Mouse (Mus musculus) ES-E14 (cell line): ENCODE results near the gene C7.

ENCODE experiments used
- CHD2 ChIP-seq: IDR thresholded peaks from 2 replicates; pipeline ENCODE4 v1.6.1; 2014; ENCODE audit warnings: mild to moderate bottlenecking, low read depth, low read length, inconsistent platforms
- HCFC1 ChIP-seq: IDR thresholded peaks from 2 replicates; pipeline ENCODE4 v1.6.1; 2012; ENCODE audit warnings: low read length, inconsistent platforms, borderline replicate concordance; ENCODE audit not compliant: insufficient read depth
- MAFK ChIP-seq: IDR thresholded peaks from 2 replicates; pipeline ENCODE4 v1.6.1; 2014; ENCODE audit warnings: mild to moderate bottlenecking, low read depth, low read length, inconsistent platforms; ENCODE audit not compliant: insufficient read depth

GRCm38 (mm10) chr15:5063635-5064034, at the start of gene C7:
- TF ChIP-seq MAFK, result no peak
- no peak for TF ChIP-seq CHD2
- TF ChIP-seq HCFC1, result no peak
